Mouse (Mus musculus) ES-E14 (cell line): ENCODE results near the gene Cryge. TPM values are rescaled to one million over a fixed set of nuclear protein-coding genes. Genes with fewer than 3 reads are reported as not detected.
"Not testable (repeated sequence)": the region's sequence is repeated elsewhere in the genome, so short reads cannot be mapped to it uniquely, and the experiment has no call there.

Experiments
- DNase-seq: peaks from one replicate; pipeline ENCODE4 v3.0.0-alpha.2; 2013; ENCODE audit warnings: low read depth, low spot score
- H3K27ac ChIP-seq: 2 replicates; pipeline ENCODE4 v1.5.1; 2012; ENCODE audit warnings: low read depth, mild to moderate bottlenecking, low read length, moderate library complexity, mixed read lengths; ENCODE audit not compliant: poor library complexity, insufficient read depth, severe bottlenecking
- H3K36me3 ChIP-seq: 2 replicates; pipeline ENCODE4 v1.6.1; 2012; ENCODE audit warnings: mild to moderate bottlenecking, low read length, moderate library complexity, mixed read lengths; ENCODE audit not compliant: control insufficient read depth, poor library complexity, insufficient read depth, severe bottlenecking
- H3K4me1 ChIP-seq, 2 experiments: fragments of 150-350 bp in 1 of 2; sonication (generic) in 1 of 2; 2 replicates each; pipeline ENCODE4 v1.6.1; 2012; ENCODE audit warnings: low read length in 2 of 2, mild to moderate bottlenecking in 1 of 2, mixed read lengths in 1 of 2; ENCODE audit not compliant: control insufficient read depth in 2 of 2, insufficient read depth in 2 of 2, poor library complexity in 1 of 2
- H3K4me3 ChIP-seq, 2 experiments: fragments of 150-350 bp in 1 of 2; sonication (generic) in 1 of 2; 2 replicates each; pipeline ENCODE4 v1.5.1; 2012; ENCODE audit warnings: low read length in 2 of 2, low read depth in 1 of 2, mild to moderate bottlenecking in 1 of 2, mixed read lengths in 1 of 2; ENCODE audit not compliant: insufficient read depth in 1 of 2, poor library complexity in 1 of 2, severe bottlenecking in 1 of 2
- H3K9ac ChIP-seq: 2 replicates; pipeline ENCODE4 v1.6.1; 2012; ENCODE audit warnings: low read depth, mild to moderate bottlenecking, low read length, mixed read lengths; ENCODE audit not compliant: poor library complexity, insufficient read depth, severe bottlenecking
- H3K9me3 ChIP-seq: fragments of 150-350 bp; sonication (generic); 2 replicates; pipeline ENCODE4 v1.6.1; 2012; ENCODE audit warnings: low read depth, mild to moderate bottlenecking, low read length; ENCODE audit not compliant: control insufficient read depth, insufficient read depth
- CHD2 ChIP-seq: IDR thresholded peaks from 2 replicates; pipeline ENCODE4 v1.6.1; 2014; ENCODE audit warnings: mild to moderate bottlenecking, low read depth, low read length, inconsistent platforms
- HCFC1 ChIP-seq: IDR thresholded peaks from 2 replicates; pipeline ENCODE4 v1.6.1; 2012; ENCODE audit warnings: low read length, inconsistent platforms, borderline replicate concordance; ENCODE audit not compliant: insufficient read depth
- MAFK ChIP-seq: IDR thresholded peaks from 2 replicates; pipeline ENCODE4 v1.6.1; 2014; ENCODE audit warnings: mild to moderate bottlenecking, low read depth, low read length, inconsistent platforms; ENCODE audit not compliant: insufficient read depth
- ZC3H11A ChIP-seq: IDR thresholded peaks from 2 replicates; pipeline ENCODE4 v1.6.1; 2012; ENCODE audit warnings: low read depth, mild to moderate bottlenecking, inconsistent platforms, low read length, borderline replicate concordance
- ZNF384 ChIP-seq: IDR thresholded peaks from 2 replicates; pipeline ENCODE4 v1.6.1; 2012; ENCODE audit warnings: low read depth, low read length, inconsistent platforms
- in situ Hi-C, 2 experiments: fragments of 600-800 bp; cut with MboI; formaldehyde crosslinking; loops; one replicate each; pipeline ENCODE4 v1.15.1; 2025; ENCODE audit warnings: low sequenced_read_pairs in 2 of 2, inconsistent platforms in 1 of 2; ENCODE audit not compliant: unreplicated experiment in 2 of 2
- total RNA-seq: library from RNA; depleted of rRNA; stranded (reverse); fragments of 300-350 nt; gene quantifications from 2 replicates; pipeline ENCODE4 v1.2.3, GENCODE M21; 2012; rRNA removed

Gene Cryge
- 0.42 and 4.3 TPM in 2 replicates for total RNA-seq

- DNase-seq, in situ Hi-C loops, H3K36me3 ChIP-seq, H3K9me3 ChIP-seq, H3K27ac ChIP-seq, H3K9ac ChIP-seq: not testable (repeated sequence)
- peak within 1 kb of the TSS; percentile 4 to 29; a peak in 1 of 4 replicates for H3K4me3 ChIP-seq
- H3K4me1 ChIP-seq, result peaks cover 7 to 15% of the 10 kb centered on the region in 2 experiments
These were observed at the start of gene Cryge for GRCm38 (mm10) chr1:65050952-65051351. Cryge (minus strand) TSS chr1:65051149.

- Histone ChIP-seq H3K4me3 (no peak overlapping the region), H3K36me3 (no peaks in the 10 kb centered on the region), H3K4me1 (no peaks in the 10 kb centered on the region), H3K9ac (no peak overlapping the region), H3K27ac (no peak overlapping the region), H3K9me3 (no peaks in the 10 kb centered on the region)
- in situ Hi-C loops, result no loop called here
- no peak for DNase-seq
- TF ChIP-seq MAFK (no peak), CHD2 (no peak), ZNF384 (no peak), ZC3H11A (no peak), HCFC1 (no peak)
These were observed 46.0 kb upstream of the Cryge start for GRCm38 (mm10) chr1:65096953-65097352.

- Histone ChIP-seq H3K9ac (no peak overlapping the region), H3K4me3 (no peak overlapping the region), H3K27ac (no peak overlapping the region), H3K36me3 (no peaks in the 10 kb centered on the region), H3K9me3 (no peaks in the 10 kb centered on the region), H3K4me1 (no peaks in the 10 kb centered on the region)
- no peak for DNase-seq
- in situ Hi-C loops, result no loop called here
- no peak for TF ChIP-seq ZC3H11A
- no peak for TF ChIP-seq MAFK
- TF ChIP-seq ZNF384, result no peak
- TF ChIP-seq HCFC1, result no peak
- no peak for TF ChIP-seq CHD2
These were observed 40.6 kb upstream of the Cryge start for GRCm38 (mm10) chr1:65091566-65091965.

GRCm38 (mm10) chr1:65090370-65090769 lies 39.4 kb upstream of the Cryge start:
- Histone ChIP-seq H3K27ac (no peak overlapping the region), H3K4me1 (no peaks in the 10 kb centered on the region), H3K4me3 (no peak overlapping the region), H3K36me3 (no peaks in the 10 kb centered on the region), H3K9ac (no peak overlapping the region), H3K9me3 (no peaks in the 10 kb centered on the region)
- TF ChIP-seq HCFC1, result no peak
- TF ChIP-seq MAFK, result no peak
- no peak for TF ChIP-seq ZNF384
- TF ChIP-seq ZC3H11A, result no peak
- TF ChIP-seq CHD2, result no peak
- DNase-seq, result no peak
- in situ Hi-C loops, result no loop called here

GRCm38 (mm10) chr1:65088567-65089356 lies 37.8 kb upstream of the Cryge start:
- Histone ChIP-seq H3K9ac (no peak overlapping the region), H3K9me3 (no peaks in the 10 kb centered on the region), H3K4me1 (no peaks in the 10 kb centered on the region), H3K4me3 (no peak overlapping the region), H3K27ac (no peak overlapping the region), H3K36me3 (no peaks in the 10 kb centered on the region)
- TF ChIP-seq HCFC1, result no peak
- no peak for TF ChIP-seq CHD2
- TF ChIP-seq ZNF384, result no peak
- TF ChIP-seq ZC3H11A, result no peak
- TF ChIP-seq MAFK, result no peak
- in situ Hi-C loops, result no loop called here
- DNase-seq, result no peak
